Mouse (Mus musculus): ENCODE data around the gene Wdr70. TPM values are rescaled to one million over a fixed set of nuclear protein-coding genes. Genes with fewer than 3 reads are reported as not detected.

Gene Wdr70
- polyA plus RNA-seq, 1 experiment = 3.8 TPM

DNA sequence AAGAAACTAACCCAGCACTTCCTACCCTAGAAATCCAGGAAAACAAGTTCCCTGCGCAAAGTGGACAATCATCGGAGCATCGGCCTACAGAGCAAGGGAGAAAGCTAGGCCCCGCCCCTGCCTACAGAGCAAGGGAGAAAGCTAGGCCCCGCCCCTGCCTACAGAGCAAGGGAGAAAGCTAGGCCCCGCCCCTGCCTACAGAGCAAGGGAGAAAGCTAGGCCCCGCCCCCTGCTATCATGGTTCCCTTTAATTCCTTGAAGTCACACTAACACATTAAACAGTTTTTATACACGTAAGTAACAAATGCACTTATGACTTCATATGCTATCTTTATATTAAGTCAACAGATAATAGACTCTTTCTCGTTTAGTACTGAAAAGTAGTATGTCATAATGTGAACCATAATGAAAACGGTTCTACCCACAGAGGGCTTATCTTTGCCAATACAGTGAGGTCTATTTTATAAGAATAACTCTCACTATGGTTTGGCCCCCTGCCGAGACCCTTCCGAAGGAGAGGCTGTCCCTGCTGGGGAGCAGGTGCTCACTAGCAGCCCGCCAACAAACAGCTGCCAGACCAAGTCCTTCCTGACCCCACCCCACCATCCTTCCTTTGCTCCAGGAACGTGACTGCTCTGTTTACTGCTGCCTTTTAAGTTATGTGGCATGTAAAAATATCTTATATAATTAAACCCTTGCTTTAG is 100.0 kb downstream of the Wdr70 start:
- H3K4me3 ChIP-seq (ENCODE audit: low read depth, low read length) = no peak overlapping the region
- 62% methylated on average over 14 of the region's 14 CpGs for WGBS

GRCm38 (mm10) chr15:7998095-7998494 is 100.9 kb downstream of the Wdr70 start:
- WGBS = 93% methylated on average over 2 of the region's 2 CpGs
- Histone ChIP-seq H3K36me3 (ENCODE audit: control insufficient read depth, insufficient read depth, low read length) (no peaks in the 10 kb centered on the region), H3K27ac (ENCODE audit: insufficient read depth, low read depth, low read length) (no peak overlapping the region), H3K4me1 (ENCODE audit: control insufficient read depth, insufficient read depth, insufficient read length, low read length) (no peaks in the 10 kb centered on the region), H3K4me3 (ENCODE audit: low read depth, low read length) (no peak overlapping the region), H3K27me3 (ENCODE audit: control insufficient read depth, insufficient read depth, low read length) (no peaks in the 10 kb centered on the region)
- no peak for TF ChIP-seq POLR2A (IDR thresholded peaks at IDR 0.05; ENCODE audit: low read depth, low read length)
- TF ChIP-seq CTCF (IDR thresholded peaks at IDR 0.05; ENCODE audit: extremely low read depth, insufficient read length, insufficient replicate concordance, low read depth, low read length) = no peak

More for the DNA sequence above, 100.0 kb downstream of the Wdr70 start:
- no peak overlapping the region for H3K27ac ChIP-seq (ENCODE audit: insufficient read depth, low read depth, low read length)
- H3K4me1 ChIP-seq (ENCODE audit: control insufficient read depth, insufficient read depth, insufficient read length, low read length) = no peaks in the 10 kb centered on the region
- no peaks in the 10 kb centered on the region for H3K27me3 ChIP-seq (ENCODE audit: control insufficient read depth, insufficient read depth, low read length)
- H3K36me3 ChIP-seq (ENCODE audit: control insufficient read depth, insufficient read depth, low read length) = no peaks in the 10 kb centered on the region
- TF ChIP-seq POLR2A (IDR thresholded peaks at IDR 0.05; ENCODE audit: low read depth, low read length) = no peak
- no peak for TF ChIP-seq CTCF (IDR thresholded peaks at IDR 0.05; ENCODE audit: extremely low read depth, insufficient read length, insufficient replicate concordance, low read depth, low read length)

GRCm38 (mm10) chr15:7993721-7994120 is 105.3 kb downstream of the Wdr70 start:
- TF ChIP-seq CTCF (IDR thresholded peaks at IDR 0.05; ENCODE audit: extremely low read depth, insufficient read length, insufficient replicate concordance, low read depth, low read length) (no peak), POLR2A (IDR thresholded peaks at IDR 0.05; ENCODE audit: low read depth, low read length) (no peak)
- H3K4me3 ChIP-seq (ENCODE audit: low read depth, low read length) = no peak overlapping the region
- WGBS = 78% methylated on average over 6 of the region's 6 CpGs
- H3K27ac ChIP-seq (ENCODE audit: insufficient read depth, low read depth, low read length) = no peak overlapping the region
- H3K36me3 ChIP-seq (ENCODE audit: control insufficient read depth, insufficient read depth, low read length) = no peaks in the 10 kb centered on the region
- no peaks in the 10 kb centered on the region for H3K27me3 ChIP-seq (ENCODE audit: control insufficient read depth, insufficient read depth, low read length)
- no peaks in the 10 kb centered on the region for H3K4me1 ChIP-seq (ENCODE audit: control insufficient read depth, insufficient read depth, insufficient read length, low read length)

GRCm38 (mm10) chr15:7990101-7990500 is 108.9 kb downstream of the Wdr70 start:
- Histone ChIP-seq H3K4me3 (ENCODE audit: low read depth, low read length) (no peak overlapping the region), H3K4me1 (ENCODE audit: control insufficient read depth, insufficient read depth, insufficient read length, low read length) (no peaks in the 10 kb centered on the region), H3K27me3 (ENCODE audit: control insufficient read depth, insufficient read depth, low read length) (no peaks in the 10 kb centered on the region), H3K36me3 (ENCODE audit: control insufficient read depth, insufficient read depth, low read length) (no peaks in the 10 kb centered on the region), H3K27ac (ENCODE audit: insufficient read depth, low read depth, low read length) (no peak overlapping the region)
- TF ChIP-seq CTCF (IDR thresholded peaks at IDR 0.05; ENCODE audit: extremely low read depth, insufficient read length, insufficient replicate concordance, low read depth, low read length) (no peak), POLR2A (IDR thresholded peaks at IDR 0.05; ENCODE audit: low read depth, low read length) (no peak)

DNA sequence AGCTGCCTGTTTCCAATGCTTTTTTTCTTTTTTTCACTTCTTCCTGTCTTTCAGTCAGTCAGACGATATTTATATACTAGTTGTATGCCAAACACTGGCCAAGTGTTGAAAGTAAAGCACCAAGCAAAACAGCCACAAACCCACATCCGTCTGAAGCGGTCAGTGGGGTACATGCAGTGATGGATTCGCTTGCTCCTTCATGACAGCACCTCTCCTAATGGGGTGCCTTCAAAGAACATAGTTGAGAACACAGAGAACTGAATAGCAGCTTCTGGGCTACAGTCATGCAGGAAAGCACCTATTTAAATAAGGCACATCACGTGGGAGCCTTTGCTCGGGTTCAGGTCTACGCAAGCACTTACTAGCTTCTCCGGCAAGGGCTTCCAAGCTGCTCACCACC is 111.6 kb downstream of the Wdr70 start:
- H3K4me1 ChIP-seq (ENCODE audit: control insufficient read depth, insufficient read depth, insufficient read length, low read length) = no peaks in the 10 kb centered on the region
- TF ChIP-seq CTCF (IDR thresholded peaks at IDR 0.05; ENCODE audit: extremely low read depth, insufficient read length, insufficient replicate concordance, low read depth, low read length) (no peak), POLR2A (IDR thresholded peaks at IDR 0.05; ENCODE audit: low read depth, low read length) (no peak)
- H3K4me3 ChIP-seq (ENCODE audit: low read depth, low read length) = no peak overlapping the region
- no peaks in the 10 kb centered on the region for H3K36me3 ChIP-seq (ENCODE audit: control insufficient read depth, insufficient read depth, low read length)
- H3K27ac ChIP-seq (ENCODE audit: insufficient read depth, low read depth, low read length) = no peak overlapping the region
- no peaks in the 10 kb centered on the region for H3K27me3 ChIP-seq (ENCODE audit: control insufficient read depth, insufficient read depth, low read length)
- 94% methylated on average over 8 of the region's 8 CpGs for WGBS

DNA sequence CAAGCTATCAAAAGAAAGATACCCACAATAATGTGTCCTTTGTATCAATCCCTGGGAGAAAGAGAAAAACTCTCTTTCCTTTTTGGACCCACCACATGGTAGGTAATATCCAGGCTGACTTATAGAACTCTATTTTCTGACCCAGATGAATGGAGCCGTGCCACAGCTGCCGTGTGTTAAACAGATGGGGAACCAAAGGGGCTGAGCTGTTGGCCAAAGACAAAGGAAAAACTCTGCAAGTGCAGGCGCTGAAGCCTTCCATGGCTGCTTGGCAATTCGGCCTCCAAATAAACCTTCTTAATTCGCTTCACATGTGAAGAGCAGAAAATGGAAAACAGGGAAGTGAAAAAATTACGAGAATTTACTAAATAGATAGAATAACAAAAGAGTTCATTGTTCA is 112.7 kb downstream of the Wdr70 start:
- H3K36me3 ChIP-seq (ENCODE audit: control insufficient read depth, insufficient read depth, low read length) = no peaks in the 10 kb centered on the region
- WGBS = 72% methylated on average over 6 of the region's 6 CpGs
- H3K4me3 ChIP-seq (ENCODE audit: low read depth, low read length) = no peak overlapping the region
- no peaks in the 10 kb centered on the region for H3K4me1 ChIP-seq (ENCODE audit: control insufficient read depth, insufficient read depth, insufficient read length, low read length)
- H3K27ac ChIP-seq (ENCODE audit: insufficient read depth, low read depth, low read length) = no peak overlapping the region
- TF ChIP-seq CTCF (IDR thresholded peaks at IDR 0.05; ENCODE audit: extremely low read depth, insufficient read length, insufficient replicate concordance, low read depth, low read length) (no peak), POLR2A (IDR thresholded peaks at IDR 0.05; ENCODE audit: low read depth, low read length) (no peak)
- no peaks in the 10 kb centered on the region for H3K27me3 ChIP-seq (ENCODE audit: control insufficient read depth, insufficient read depth, low read length)

DNA sequence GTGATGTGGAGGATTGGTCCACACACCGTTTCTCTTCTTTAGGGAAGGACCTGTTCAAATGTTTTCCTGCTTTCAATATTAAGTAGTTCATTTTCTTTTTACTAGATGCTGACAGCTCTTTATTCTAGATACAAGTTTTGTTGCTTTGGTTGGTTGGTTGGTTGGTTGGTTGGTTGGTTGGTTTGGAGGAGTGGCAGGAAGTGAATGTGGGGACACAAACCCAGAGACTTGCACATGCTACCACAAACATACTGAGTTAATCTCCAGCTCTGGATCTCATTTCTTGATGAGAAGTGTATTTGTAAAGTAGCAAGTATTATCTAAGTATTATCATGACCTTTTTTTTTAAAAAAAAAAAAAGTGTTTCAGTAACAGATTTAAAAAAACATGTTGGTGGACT is 120.4 kb downstream of the Wdr70 start:
- H3K36me3 ChIP-seq (ENCODE audit: control insufficient read depth, insufficient read depth, low read length) = peaks cover 2% of the 10 kb centered on the region; the same call in 1 of the 2 replicates
- no peaks in the 10 kb centered on the region for H3K27me3 ChIP-seq (ENCODE audit: control insufficient read depth, insufficient read depth, low read length)
- H3K4me3 ChIP-seq (ENCODE audit: low read depth, low read length) = no peak overlapping the region
- WGBS = 90% methylated on average over 1 of the region's 1 CpGs
- no peak overlapping the region for H3K27ac ChIP-seq (ENCODE audit: insufficient read depth, low read depth, low read length)
- TF ChIP-seq POLR2A (IDR thresholded peaks at IDR 0.05; ENCODE audit: low read depth, low read length) = no peak
- no peak for TF ChIP-seq CTCF (IDR thresholded peaks at IDR 0.05; ENCODE audit: extremely low read depth, insufficient read length, insufficient replicate concordance, low read depth, low read length)
- H3K4me1 ChIP-seq (ENCODE audit: control insufficient read depth, insufficient read depth, insufficient read length, low read length) = no peaks in the 10 kb centered on the region
